Mouse (Mus musculus): ENCODE data around the gene Rpl35a.

DNA sequence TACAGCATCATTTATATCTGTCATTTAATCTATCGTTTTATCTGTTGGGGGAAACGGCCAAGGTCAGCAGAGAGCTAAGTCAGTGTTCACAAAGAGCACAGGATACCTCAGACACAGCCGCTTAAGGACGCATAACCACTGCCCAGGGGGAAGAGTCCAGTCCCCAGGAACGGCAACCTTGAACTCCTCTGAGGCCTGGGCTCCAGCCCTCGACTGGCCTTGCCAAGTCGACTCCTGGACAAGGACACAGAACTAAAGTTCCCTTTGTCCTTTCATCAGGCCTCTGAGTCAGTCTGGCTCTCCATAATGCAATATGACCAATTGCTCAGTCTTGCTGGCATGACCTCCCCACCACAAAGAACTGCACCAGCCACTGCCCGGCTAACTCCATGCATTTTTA, 29.4 kb downstream of the Rpl35a start:
- no peak for TF ChIP-seq POLR2A (IDR thresholded peaks at IDR 0.05; ENCODE audit: control insufficient read depth, low read depth, low read length)
- no peak for TF ChIP-seq CTCF (IDR thresholded peaks at IDR 0.05; ENCODE audit: control insufficient read depth, insufficient read depth, insufficient replicate concordance, low read depth, low read length)
